Mouse (Mus musculus) stomach, embryonic 16.5 days (tissue): Measurements from ENCODE around the gene Dcaf7. TPM values are rescaled to one million over a fixed set of nuclear protein-coding genes. Genes with fewer than 3 reads are reported as not detected.
"Not testable (repeated sequence)": the region's sequence is repeated elsewhere in the genome, so short reads cannot be mapped to it uniquely, and the experiment has no call there.

Source experiments
- ATAC-seq: fragments of 200-750 bp; cut with Nextera tagmentation; 2 replicates; pipeline ENCODE4 v1.8.0; 2017; ENCODE audit warnings: moderate number of reproducible peaks, moderate TSS enrichment; ENCODE audit not compliant: insufficient read depth, low FRiP score
- H3K27ac ChIP-seq: fragments of 300-500 bp; sonication (generic); 2 replicates; pipeline ENCODE4 v1.5.1; 2014; ENCODE audit warnings: low read length
- H3K27me3 ChIP-seq: fragments of 300-500 bp; sonication (generic); 2 replicates; pipeline ENCODE4 v1.6.1; 2014; ENCODE audit warnings: low read length, control low read depth, mixed read lengths; ENCODE audit not compliant: control insufficient read depth, insufficient read depth
- H3K36me3 ChIP-seq: fragments of 300-500 bp; sonication (generic); 2 replicates; pipeline ENCODE4 v1.6.1; 2014; ENCODE audit warnings: low read length; ENCODE audit not compliant: control insufficient read depth, insufficient read depth
- H3K4me1 ChIP-seq: fragments of 300-500 bp; sonication (generic); 2 replicates; pipeline ENCODE4 v1.6.1; 2014; ENCODE audit warnings: low read length, control low read depth, mixed read lengths; ENCODE audit not compliant: control insufficient read depth, insufficient read depth
- H3K4me2 ChIP-seq: fragments of 300-500 bp; sonication (generic); 2 replicates; pipeline ENCODE4 v1.6.1; 2014; ENCODE audit warnings: low read depth, low read length, mixed read lengths
- H3K4me3 ChIP-seq: fragments of 300-500 bp; sonication (generic); replicated peaks from 2 replicates; pipeline ENCODE4 v1.5.1; 2014; ENCODE audit warnings: mild to moderate bottlenecking, low read length
- H3K9ac ChIP-seq: fragments of 300-500 bp; sonication (generic); 2 replicates; pipeline ENCODE4 v1.6.1; 2014; ENCODE audit warnings: low read length
- H3K9me3 ChIP-seq: fragments of 300-500 bp; sonication (generic); replicated peaks from 2 replicates; pipeline ENCODE4 v1.6.1; 2016; ENCODE audit warnings: low read length, control low read depth; ENCODE audit not compliant: control insufficient read depth
- WGBS: fragments of 180-500 bp; shearing (Covaris S2); extraction: QIAGEN DNeasy Blood & Tissue Kit; methylation state at CpG from one replicate; pipeline ENCODE4 v1.1.7; 2014; 5-methylcytosine and 5-hydroxymethylcytosine counted together
- polyA plus RNA-seq: library from polyadenylated mRNA; unstranded; fragments of >200 nt; fragmentation: Nextera tagmentation; extraction: Ambion mirVana; gene quantifications from 2 replicates; pipeline ENCODE4 v1.2.1, GENCODE M21; 2015

Dcaf7 gene
- polyA plus RNA-seq, 1 experiment from 2014 or later, result 53.3 TPM

- H3K36me3 ChIP-seq, H3K9me3 ChIP-seq, ATAC-seq, H3K27me3 ChIP-seq: not testable (repeated sequence)
- Histone ChIP-seq H3K27ac (peak overlapping the region; percentile 96), H3K4me3 (peak overlapping the region; percentile 93), H3K4me2 (peak overlapping the region; percentile 85), H3K9ac (peak overlapping the region; percentile 95), H3K4me1 (peaks cover 13% of the 10 kb centered on the region)
- 11% methylated on average over 23 of the region's 23 CpGs for WGBS
Observed at GRCm38 (mm10) chr11:106066616-106067015, 29.9 kb downstream of the Dcaf7 start.

GRCm38 (mm10) chr11:106073774-106074173 is 37.1 kb downstream of the Dcaf7 start:
- Histone ChIP-seq H3K4me1 (no peaks in the 10 kb centered on the region), H3K36me3 (no peaks in the 10 kb centered on the region; the same call in none of the 2 replicates), H3K9ac (no peak overlapping the region), H3K4me3 (no peak overlapping the region), H3K27me3 (no peaks in the 10 kb centered on the region), H3K9me3 (no peaks in the 10 kb centered on the region), H3K27ac (no peak overlapping the region), H3K4me2 (no peak overlapping the region)
- 80% methylated on average over 3 of the region's 3 CpGs for WGBS
- ATAC-seq, result no peak

GRCm38 (mm10) chr11:106076321-106076720 is 39.6 kb downstream of the Dcaf7 start:
- Histone ChIP-seq H3K27ac (no peak overlapping the region), H3K4me1 (no peaks in the 10 kb centered on the region), H3K27me3 (no peaks in the 10 kb centered on the region), H3K4me3 (no peak overlapping the region), H3K9me3 (no peaks in the 10 kb centered on the region), H3K36me3 (no peaks in the 10 kb centered on the region; the same call in none of the 2 replicates), H3K4me2 (no peak overlapping the region), H3K9ac (no peak overlapping the region)
- WGBS, result 6% methylated on average over 4 of the region's 4 CpGs
- ATAC-seq, result no peak

- WGBS, result under 1% methylated on average over 69 of the region's 69 CpGs
- peak within 1 kb of the TSS; percentile 98 for H3K9ac ChIP-seq
- peak within 1 kb of the TSS; percentile 90 for H3K4me2 ChIP-seq
- no peaks in the 10 kb centered on the region for H3K36me3 ChIP-seq
- peak within 1 kb of the TSS; percentile 99 for H3K4me3 ChIP-seq
- no peaks in the 10 kb centered on the region for H3K9me3 ChIP-seq
- H3K27ac ChIP-seq, result peak within 1 kb of the TSS; percentile 99
- peaks cover 8% of the 10 kb centered on the region; the same call in 1 of the 2 replicates for H3K4me1 ChIP-seq
- ATAC-seq, result peak; percentile 98
- H3K27me3 ChIP-seq, result no peaks in the 10 kb centered on the region
Observed at GRCm38 (mm10) chr11:106083708-106084701, 47.3 kb downstream of the Dcaf7 start, which contains the start of gene Map3k3. TSS of gene Map3k3 (plus strand) at chr11:106084613.

DNA sequence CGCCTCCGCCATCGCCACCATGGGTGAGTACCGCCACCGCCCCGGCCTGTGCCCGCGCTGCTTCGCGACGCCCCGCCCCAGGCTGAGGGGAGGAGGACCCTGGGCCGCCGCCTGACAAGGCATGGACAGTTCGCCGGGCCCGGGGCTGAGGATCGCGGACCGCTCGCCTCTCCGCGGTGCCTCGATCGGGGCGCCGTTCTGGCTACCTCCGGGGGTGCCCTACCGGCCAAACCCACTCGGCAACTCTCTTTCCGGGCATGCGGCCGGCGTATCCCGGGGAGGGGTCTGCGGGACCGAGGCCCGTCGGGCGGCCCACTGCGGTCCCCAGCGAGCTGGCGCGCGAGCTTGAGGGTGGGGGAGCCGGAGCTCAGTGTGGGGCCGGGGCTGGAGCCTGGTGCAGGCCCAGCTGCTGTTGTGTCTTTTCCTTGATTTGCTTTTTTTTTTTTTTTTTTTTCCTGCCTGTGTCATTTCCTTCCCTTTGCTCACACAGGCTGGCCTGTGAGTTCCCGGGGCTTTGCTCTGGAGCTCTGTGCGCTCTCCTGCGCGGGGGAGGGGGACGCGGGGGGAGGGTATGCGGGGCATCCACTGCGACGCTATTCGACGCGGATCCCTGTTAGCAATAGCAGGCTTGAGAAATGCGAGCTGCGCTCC is 48.4 kb downstream of the Dcaf7 start:
- Histone ChIP-seq H3K4me2 (peak overlapping the region; percentile 64), H3K27me3 (no peaks in the 10 kb centered on the region), H3K27ac (peak overlapping the region; percentile 99), H3K9ac (peak overlapping the region; percentile 98), H3K4me3 (peak overlapping the region; percentile 99), H3K9me3 (no peaks in the 10 kb centered on the region), H3K4me1 (peaks cover 11% of the 10 kb centered on the region; the same call in 1 of the 2 replicates), H3K36me3 (no peaks in the 10 kb centered on the region)
- peak; percentile 71 for ATAC-seq
- WGBS, result 1% methylated on average over 61 of the region's 61 CpGs

DNA sequence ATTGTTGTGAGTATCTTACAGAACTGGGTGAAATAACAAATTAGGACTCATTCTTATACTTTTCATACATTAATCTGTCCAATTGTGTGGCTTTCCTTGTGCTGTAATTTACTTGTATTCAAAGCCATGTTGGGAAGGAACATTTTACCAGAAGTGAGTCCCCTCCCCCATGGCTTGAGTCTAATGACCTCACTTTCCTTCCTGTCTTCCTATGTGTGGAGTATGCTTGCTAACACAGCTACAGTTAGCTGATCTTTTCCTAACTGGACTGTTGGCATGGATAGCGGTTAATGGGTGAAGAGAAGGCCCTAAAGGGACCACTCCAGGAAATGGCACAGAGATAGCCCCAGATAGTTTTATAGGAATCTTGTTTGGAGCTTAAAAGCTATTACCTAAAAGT is 61.6 kb downstream of the Dcaf7 start:
- no peak overlapping the region for H3K9ac ChIP-seq
- H3K9me3 ChIP-seq, result no peaks in the 10 kb centered on the region
- no peaks in the 10 kb centered on the region for H3K36me3 ChIP-seq
- WGBS, result 79% methylated on average over 1 of the region's 1 CpGs
- no peaks in the 10 kb centered on the region for H3K27me3 ChIP-seq
- ATAC-seq, result no peak
- H3K27ac ChIP-seq, result no peak overlapping the region
- no peak overlapping the region for H3K4me2 ChIP-seq
- no peak overlapping the region for H3K4me3 ChIP-seq
- H3K4me1 ChIP-seq, result no peaks in the 10 kb centered on the region

DNA sequence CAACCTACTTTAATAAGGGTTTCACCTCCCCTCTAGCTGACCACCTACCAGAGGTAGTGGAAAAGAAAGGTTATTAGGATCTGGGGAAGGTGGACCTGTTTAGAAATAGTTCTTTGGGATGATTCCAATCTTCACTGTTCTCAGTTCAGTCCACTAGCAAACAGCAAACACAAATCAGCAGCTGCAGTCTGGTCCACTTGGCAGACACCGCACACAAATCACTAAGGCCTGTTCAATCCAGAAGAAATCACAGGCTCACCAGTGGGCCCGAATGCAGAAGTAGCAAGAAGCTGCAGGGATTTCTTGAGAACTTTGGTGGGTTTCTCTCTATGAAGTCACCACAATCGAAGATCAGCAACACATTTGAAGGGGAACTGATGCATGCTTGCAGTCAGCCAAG is 66.2 kb downstream of the Dcaf7 start:
- H3K9me3 ChIP-seq, result no peaks in the 10 kb centered on the region
- no peaks in the 10 kb centered on the region for H3K4me1 ChIP-seq
- H3K36me3 ChIP-seq, result no peaks in the 10 kb centered on the region
- no peak overlapping the region for H3K9ac ChIP-seq
- H3K27me3 ChIP-seq, result no peaks in the 10 kb centered on the region
- no peak overlapping the region for H3K4me2 ChIP-seq
- H3K4me3 ChIP-seq, result no peak overlapping the region
- 83% methylated on average over 3 of the region's 3 CpGs for WGBS
- no peak overlapping the region for H3K27ac ChIP-seq
- ATAC-seq, result no peak

GRCm38 (mm10) chr11:106106047-106106587 is 69.4 kb downstream of the Dcaf7 start:
- H3K27me3 ChIP-seq, result no peaks in the 10 kb centered on the region
- no peak overlapping the region for H3K4me3 ChIP-seq
- H3K9ac ChIP-seq, result no peak overlapping the region
- H3K27ac ChIP-seq, result no peak overlapping the region
- no peak overlapping the region for H3K4me2 ChIP-seq
- WGBS, result 81% methylated on average over 8 of the region's 8 CpGs
- no peaks in the 10 kb centered on the region for H3K9me3 ChIP-seq
- no peaks in the 10 kb centered on the region for H3K4me1 ChIP-seq
- no peaks in the 10 kb centered on the region for H3K36me3 ChIP-seq
- no peak for ATAC-seq
